Mouse (Mus musculus): ENCODE results near the gene Aarsd1.
A peak's percentile ranks its signal among the peaks of the same experiment; 100 is the strongest.
"Not testable (repeated sequence)": the region's sequence is repeated elsewhere in the genome, so short reads cannot be mapped to it uniquely, and the experiment has no call there.

The Aarsd1 gene

DNA sequence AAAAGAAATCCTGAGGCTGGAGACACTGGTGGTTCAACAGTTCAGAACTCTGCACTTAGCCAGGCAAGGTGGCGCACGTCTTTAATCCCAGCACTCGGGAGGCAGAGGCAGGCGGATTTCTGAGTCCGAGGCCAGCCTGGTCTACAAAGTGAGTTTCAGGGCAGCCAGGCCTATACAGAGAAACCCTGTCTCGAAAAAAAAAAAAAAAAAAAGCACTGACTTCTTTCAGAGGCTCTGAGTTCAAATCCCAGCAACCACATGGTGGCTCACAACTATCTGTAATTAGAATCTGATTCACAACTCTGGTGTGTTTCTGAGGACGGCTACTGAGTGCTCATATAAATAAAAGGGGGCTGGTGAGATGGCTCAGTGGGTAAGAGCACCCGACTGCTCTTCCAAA is 29.4 kb upstream of the Aarsd1 start:
- DNase-seq (ENCODE audit: low read depth) = not testable (repeated sequence)

DNA sequence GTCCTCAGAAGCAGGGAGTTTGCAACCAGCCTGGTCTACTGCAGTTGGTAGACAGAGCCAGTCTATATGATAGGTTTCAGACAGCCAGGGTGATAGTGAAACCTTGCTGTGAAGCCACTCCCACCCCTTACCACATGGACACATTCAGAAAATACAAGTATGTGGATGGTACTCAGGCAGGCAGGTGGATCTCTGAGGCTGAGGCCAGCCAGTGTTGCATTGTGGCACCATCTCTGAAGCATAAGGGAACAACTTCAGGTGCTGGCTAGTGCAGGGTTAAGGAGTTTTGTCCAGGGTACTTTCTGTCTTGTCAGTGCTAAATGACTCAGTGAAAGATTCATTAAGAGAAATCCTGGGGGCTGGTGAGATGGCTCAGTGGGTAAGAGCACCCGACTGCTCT is 28.9 kb upstream of the Aarsd1 start:
- DNase-seq (ENCODE audit: low read depth) = no peak

DNA sequence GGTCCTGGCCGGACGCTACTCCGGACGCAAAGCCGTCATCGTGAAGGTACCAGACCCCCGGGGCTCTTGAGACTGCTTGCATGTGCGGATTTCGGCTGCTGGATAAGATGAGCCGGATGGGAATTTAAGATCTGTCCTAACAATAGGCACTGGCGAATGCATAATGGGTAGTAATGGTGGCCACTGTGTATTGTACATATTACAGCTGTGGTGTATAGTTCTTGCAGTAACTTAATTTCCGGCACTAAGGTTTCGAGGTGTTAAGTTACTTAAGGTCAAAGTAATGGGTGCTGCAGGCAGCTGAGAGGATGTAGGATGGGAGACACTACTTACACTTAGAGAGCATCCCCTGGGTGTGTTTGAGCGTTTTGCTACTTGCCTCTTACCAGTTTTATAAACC is 25.3 kb upstream of the Aarsd1 start:
- DNase-seq (ENCODE audit: low read depth) = no peak

DNA sequence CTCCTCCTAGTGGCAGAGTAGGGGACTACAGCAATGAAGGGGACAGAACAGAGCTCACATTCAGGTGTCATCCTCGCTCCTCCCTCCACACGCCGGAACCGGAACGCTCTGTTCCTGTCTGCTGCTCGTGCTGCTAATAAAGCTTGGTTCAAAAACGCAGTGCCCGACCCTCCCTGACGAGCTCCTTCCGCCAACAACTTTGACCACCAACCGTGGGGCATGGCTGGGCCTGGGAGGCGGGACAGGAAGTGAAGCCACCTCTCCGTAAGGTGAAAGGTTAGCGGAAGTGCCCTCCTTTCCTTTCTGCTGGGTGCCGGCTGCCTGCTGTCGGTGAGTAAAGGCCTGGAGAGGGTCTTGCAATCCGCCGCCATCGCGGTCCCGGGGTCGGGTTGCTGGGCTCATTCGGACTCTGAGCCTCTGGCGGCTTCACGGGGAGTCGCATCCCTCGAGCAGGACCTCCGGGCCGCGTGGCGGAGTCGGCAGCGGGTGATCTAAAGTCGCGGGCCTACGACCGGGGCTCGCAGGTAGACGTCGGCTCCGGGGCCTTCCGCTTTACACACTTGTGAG is 24.8 kb upstream of the Aarsd1 start, which contains the start of gene Rpl27:
Gene Rpl27 (plus strand): TSS at position 172 of the 567 bp plus-strand sequence.
- peak; percentile 99 for DNase-seq (ENCODE audit: low read depth)

DNA sequence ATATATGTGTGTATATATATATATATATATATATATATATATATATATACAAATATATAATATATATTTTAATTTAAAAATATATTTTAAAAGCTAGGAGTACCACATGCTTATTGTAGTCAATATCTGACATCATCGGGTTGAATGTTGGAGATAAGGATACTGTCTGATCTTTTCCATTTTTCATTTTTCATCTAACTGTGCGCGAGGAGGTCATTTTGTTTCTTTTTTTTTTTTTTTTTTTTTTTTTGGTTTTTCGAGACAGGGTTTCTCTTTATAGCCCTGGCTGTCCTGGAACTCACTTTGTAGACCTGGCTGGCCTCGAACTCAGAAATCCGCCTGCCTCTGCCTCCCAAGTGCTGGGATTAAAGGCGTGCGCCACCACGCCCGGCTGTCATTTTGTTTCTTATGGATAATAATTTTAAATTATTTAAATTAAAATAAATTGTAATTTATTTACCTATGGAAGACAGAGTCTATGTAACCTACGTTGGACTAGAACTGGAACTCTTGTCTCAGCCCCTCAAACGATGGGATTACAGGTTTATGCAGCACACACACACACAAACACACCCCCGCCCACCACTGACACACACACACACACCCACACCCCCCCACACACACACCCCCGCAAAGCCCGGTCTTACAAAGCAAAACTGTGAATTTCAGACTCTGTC is 24.2 kb upstream of the Aarsd1 start:
- not testable (repeated sequence) for DNase-seq (ENCODE audit: low read depth)

DNA sequence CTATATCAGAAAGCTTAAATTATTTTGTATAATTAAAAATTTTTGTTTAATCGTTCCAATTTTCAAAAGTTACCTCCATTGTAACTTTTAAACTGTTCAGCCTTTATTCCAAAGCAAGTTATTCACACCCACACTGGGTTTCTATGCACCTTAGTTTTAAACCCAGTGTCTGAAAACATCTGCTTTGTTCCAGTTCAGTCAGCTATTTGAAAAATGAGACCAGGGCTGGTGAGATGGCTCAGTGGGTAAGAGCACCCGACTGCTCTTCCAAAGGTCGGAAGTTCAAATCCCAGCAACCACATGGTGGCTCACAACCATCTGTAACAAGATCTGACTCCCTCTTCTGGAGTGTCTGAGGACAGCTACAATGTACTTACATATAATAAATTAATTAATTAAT is 20.6 kb upstream of the Aarsd1 start:
- not testable (repeated sequence) for DNase-seq (ENCODE audit: low read depth)

DNA sequence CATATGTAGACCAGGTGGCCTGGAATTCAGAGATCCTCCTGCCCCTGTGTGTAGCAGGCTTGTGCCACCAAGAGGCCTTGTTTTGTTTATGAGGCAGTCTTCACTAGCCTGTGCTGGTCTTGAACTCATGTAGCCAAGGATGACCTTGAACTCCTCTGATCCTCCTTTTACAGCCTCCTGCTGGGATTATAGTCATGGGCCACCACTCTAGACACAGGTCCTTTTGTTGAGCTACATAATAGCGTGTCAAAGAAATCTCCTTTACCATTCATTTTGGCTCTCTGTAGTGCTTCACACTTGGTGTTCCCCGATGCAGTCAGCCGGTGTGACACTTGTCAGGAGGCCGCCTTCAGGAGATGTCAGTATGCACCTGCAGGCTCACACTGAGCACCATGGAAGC is 19.5 kb upstream of the Aarsd1 start:
- no peak for DNase-seq (ENCODE audit: low read depth)

DNA sequence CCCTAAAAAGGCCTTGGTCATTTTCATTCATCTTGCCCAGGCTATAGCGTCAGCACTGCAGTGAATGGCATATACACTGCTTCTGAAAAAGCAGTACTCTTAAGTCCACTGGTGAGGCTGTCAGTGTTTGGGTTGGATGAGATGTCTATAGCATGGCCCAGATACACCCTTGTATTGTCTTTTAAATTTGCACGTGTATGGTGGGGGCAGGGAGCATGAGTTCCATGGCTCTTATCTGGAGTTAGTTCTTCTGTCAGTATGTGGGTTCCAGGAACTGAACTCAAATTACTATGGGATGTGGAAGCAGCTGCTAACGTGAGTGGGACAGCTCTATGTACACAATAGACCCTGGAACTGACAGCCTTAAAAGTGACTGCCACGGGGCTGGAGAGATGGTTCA is 18.4 kb upstream of the Aarsd1 start:
- no peak for DNase-seq (ENCODE audit: low read depth)

DNA sequence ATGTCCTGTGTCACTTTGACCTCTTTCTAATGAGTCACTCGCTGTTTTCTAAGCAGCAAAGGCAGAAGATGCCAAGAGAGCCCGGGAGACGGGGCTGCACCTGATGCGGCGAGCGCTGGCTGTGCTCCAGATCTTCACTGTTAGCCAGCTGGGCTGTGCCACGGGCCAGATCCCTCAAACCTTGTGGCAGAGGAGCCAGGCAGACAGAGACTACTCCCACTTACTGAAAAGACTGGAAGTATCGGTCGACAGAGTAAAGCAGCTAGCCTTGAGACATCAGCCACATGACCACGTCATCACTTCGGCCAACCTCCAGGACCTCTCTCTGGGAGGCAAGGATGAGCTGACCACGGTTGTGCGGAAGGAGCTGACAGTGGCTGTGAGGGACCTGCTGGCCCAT is 16.0 kb upstream of the Aarsd1 start:
- DNase-seq (ENCODE audit: low read depth) = no peak

DNA sequence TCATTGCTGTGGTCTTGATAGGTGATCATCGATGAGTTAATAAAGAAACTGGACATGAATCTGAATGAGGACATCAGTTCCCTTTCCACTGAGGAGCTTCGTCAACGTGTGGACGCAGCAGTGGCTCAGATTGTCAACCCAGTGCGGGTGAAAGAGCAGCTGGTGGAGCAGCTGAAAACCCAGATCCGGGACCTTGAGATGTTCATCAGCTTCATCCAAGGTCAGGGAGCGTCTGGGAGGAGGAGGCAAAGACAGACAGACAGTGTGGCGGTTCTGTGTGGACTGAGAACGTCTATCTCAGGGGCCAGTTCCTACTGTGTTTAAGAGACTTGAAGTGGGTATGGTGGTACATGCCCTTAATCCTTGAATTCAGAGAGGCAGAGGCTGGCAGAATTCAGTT is 13.9 kb upstream of the Aarsd1 start:
- no peak for DNase-seq (ENCODE audit: low read depth)

DNA sequence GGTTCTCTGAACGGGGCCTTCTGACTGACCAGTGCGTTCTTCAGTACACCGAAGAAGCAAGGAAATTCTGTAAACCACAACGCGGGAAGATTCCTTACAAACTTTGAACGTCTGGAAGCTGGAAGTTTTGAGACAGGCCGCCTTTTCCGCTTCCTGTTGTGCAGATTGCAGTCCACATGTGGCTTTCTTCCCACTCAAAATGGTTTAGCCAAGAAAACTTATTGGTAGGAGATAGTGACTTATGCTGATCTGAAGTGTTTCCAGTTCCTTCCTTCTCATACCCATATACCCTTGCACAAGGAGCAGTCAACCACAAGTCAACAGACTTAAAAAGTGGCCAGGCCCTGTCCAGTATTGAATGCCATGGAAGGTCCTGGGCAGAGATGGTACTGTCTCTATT is 8.8 kb upstream of the Aarsd1 start:
- no peak for DNase-seq (ENCODE audit: low read depth)

DNA sequence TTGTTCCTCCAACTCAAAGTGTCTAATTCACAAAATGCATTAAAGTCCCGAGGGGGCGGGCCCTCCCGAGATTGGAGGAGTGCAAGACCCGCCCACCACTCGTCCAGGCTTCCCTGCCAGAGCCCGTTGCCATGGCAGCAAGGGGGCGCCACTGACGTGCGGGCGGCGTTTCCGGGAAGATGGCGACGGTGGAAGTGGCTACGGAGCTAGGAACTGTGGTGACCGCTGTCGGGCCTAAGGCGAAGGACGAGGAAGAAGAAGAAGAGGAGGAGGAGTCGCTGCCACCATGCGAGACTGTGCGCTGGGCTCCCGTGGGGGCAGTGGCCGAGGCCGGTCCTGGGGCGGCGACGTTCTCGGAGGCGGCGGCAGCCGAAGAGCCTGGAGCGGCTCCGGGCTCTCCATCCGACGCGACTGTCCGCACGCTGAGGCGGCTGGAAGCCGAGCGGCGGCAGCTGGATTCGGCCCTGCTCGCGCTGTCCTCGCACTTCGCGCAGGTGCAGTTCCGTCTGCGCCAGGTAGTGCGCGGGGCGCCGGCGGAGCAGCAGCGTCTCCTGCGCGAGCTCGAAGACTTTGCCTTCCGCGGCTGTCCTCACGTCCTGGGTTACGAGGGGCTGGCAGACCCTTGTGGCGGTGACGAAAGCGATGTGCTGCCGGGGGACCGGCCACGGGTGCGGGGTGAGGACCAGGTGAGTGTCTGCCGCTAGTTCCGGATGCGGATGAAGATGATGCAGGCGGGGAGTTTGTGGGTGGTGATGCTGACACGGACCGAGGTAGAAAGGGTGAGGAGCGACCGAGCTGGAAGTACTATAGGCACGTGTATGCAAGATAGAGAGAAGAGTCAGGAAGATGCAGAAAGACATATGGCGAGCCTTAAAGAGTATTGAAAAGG is 7.8 kb upstream of the Aarsd1 start, which contains the start of the genes Rundc1 and Ptges3l:
Gene Rundc1 (plus strand): TSS at position 161 of the 889 bp plus-strand sequence.
Gene Ptges3l (minus strand): TSS at position 409 of the 889 bp plus-strand sequence.
- DNase-seq (ENCODE audit: low read depth) = peak; percentile 97

DNA sequence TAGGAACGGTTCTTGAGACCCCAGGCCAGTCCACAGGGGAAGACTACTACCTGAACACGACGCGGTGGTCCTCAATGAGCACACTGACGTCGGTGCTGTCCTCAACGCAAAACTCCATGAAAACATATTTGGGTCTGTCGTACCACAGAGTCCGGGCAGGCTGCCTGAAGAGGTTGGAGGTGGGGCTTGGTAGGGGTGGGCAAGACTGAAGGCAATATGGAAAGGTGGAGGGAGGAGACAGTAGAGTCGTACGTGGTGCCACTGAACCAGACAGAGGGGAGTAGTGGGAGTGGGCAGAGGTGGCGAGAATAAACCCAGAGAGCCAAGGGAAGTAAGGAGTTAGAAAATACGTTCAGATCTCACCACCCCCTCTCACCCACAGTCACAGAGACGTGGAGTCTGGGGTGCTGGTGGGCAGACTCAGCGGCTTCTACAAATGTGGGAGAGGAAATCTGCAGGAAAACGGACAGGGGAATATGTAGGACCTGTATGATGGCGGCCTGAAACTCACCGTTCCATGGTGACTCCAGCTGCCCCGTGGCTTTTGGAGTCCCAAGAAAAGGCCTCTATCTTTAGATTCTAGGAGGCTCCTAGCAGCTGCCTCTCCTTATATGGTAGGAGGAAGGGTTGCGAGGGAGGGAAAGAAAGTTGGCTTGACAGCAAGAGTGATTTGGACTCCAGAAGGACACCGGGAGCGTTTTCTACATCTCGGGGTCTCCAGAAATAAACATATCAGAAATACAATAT is 6.9 kb upstream of the Aarsd1 start, which contains the start of gene Gm27029:
Gene Gm27029 (minus strand): TSS at position 692 of the 747 bp plus-strand sequence.
- no peak for DNase-seq (ENCODE audit: low read depth)

DNA sequence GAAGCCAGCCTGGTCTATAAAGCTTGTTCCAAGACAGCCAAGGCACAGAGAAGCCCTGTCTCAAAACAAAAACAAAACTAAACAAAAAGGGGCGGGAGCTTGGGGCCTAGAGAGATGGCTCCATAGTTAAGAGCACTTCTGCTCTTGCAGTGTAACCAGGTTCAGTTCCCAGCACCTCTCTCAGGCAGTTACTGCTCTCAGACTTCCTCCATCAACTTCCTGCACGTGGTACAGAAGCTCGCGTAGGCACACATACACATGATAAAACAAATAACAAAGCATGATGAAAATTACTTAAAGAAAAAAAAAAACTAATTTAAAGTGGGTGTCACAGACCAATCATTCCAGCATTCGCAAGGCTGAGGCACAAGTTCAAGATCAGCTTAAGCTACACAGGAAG is 2.7 kb upstream of the Aarsd1 start:
- DNase-seq (ENCODE audit: low read depth) = no peak

DNA sequence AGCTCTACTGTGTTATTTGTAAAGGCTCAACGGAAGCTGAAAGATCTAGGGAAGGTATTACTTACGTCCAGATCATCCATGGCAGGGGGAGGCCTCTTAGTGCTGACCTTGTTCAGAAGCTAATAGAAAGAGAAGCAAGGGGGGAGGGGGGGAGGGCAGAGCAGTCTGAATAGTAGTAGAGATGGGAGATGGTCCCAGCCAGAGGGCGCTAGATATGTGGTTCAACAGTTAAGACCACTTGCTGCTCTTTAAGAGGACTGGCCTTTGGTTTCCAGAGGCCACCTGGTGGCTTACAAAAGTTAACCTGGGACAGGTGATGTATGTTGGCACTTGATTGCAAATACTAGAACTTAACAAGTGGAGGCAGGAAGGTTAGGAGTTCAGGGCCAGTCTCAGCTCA is 2.2 kb upstream of the Aarsd1 start:
- DNase-seq (ENCODE audit: low read depth) = no peak

DNA sequence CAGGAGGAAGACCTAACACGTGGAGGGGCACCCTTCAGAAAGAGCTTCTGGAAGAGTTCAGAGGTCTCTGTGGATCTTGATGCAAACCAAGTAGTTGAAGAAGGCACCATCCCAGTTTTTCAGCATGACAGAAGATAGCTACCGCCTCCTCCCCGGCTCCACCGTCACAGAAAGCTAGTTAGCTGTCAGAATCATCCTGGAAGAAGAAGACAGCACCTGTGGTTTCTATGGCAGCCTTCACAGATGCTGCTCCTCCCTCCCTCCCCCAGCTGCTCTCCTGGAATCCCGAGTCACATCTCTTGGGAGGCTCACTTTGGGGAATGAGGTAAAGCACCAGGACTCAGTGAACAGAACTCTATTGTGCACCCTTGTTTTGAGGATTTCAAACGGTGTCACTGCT is 1.6 kb upstream of the Aarsd1 start:
- DNase-seq (ENCODE audit: low read depth) = no peak

DNA sequence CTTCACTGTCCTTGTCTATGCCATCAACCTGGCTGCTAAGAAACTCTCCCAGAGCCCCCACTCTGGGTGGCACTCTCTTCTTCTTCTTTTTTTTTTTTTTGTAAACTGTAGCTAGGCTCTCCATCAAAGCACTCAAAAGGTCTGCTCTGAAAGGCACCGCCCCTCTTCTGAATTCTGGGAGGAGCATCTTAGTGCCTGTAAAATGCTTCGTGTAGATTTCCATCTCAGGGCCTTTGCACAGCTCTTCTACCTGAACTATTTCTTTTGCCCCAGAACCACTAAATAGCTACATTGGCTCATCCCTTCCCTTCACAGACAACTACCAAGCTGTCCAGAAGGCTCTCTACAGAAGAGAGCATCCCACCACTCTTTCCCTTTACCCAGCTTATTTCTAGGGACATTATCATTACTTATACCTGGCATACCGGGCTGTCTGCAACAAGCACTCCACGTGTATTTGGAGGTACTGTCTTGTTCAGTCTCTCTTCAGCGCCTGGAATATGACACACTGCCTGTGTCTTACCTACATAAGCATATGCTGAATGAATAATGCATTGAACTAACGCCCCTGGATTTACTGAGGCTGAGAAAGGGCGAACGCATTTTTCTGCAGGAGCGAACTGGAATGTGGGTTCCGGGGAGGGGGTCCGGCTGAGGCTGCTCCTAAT is 848 bp downstream of the Aarsd1 start:
- DNase-seq (ENCODE audit: low read depth) = peak; percentile 51

DNA sequence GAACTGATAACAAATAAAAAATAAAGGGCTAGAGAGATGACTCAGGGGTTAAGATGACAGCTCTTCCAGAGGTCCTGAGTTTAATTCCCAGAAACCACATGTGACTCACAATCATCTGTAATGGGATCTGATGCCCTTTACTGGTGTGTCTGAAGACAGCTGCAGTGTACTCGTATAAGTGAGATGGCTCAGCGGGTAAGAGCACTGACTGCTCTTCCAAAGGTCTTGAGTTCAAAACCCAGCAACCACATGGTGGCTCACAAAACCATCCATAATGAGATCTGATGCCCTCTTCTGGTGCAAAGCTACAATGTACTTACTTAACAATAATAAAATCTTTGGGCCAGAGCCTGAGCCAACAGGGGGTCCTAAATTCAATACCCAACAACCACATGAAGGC is 2.1 kb downstream of the Aarsd1 start:
- no peak for DNase-seq (ENCODE audit: low read depth)

DNA sequence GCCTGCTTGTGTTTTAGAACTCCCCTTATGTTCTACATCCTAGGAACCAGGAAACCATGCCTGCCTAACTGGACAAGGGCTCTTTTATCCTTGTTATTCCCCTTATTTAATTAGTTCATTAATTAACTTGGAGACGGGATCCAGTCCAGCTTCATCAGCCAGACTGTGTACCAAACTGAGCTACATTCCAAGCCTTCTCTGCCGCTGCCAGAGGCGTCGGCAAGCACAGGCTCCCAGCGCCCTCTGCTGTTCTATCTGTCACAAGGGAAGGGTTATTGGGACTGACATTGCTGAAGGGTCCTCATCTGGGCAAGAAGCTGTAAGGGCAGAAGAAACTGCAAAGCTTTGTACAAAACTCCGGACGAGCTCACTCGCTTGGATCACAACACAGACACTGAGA is 22.3 kb downstream of the Aarsd1 start:
- peak; percentile 59 for DNase-seq (ENCODE audit: low read depth)

DNA sequence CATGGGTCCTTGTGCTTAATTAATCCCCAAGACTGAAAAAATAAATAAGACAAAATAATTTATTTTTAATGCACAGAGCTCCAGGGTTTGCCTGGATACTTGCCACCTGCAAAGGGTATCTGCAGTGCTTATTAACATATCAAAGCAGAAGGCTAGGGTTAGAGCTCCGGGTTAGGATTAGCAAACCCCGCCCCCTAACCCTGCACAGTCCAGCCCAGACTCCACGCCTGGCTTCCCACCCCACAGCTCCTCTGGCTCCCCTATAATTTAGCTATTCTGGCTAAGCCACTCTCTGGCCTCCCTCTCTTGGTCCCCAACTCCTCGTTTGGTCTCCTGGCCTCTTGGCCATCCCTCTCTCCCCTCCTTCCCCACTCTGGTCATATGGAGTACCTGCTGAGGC is 35.6 kb downstream of the Aarsd1 start:
- DNase-seq (ENCODE audit: low read depth) = no peak

DNA sequence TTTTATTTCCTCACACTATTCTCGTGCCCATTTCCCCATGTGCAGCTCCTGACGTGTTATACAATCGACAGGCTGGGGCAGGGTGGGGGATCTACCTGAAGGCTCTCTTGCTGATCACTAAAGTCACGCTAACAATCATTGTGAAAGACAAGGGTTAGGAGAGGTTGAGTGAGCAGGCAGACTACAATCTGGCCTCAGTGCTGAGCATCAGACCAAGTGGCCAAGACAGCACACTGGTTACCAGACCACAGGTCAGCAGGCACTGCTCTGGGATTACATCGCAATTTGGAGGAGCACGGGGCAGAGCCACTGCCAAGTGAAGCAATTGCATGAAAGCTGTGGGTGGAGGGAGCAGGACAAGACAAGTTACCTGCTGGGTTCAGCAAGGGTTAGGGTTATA is 38.5 kb downstream of the Aarsd1 start:
- DNase-seq (ENCODE audit: low read depth) = no peak

DNA sequence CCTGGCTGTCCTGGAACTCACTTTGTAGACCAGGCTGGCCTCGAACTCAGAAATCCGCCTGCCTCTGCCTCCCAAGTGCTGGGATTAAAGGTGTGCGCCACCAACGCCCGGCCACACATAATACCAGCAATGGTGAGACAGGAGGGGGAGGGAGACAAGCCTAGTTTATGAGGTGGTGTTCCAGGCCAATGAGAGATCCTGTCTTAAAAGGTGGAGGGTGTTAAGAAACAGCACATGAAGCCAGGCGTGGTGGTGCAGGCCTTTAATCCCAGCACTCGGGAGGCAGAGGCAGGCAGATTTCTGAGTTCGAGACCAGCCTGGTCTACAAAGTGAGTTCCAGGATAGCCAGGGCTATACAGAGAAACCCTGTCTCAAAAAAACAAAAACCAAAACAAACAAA is 39.2 kb downstream of the Aarsd1 start:
- DNase-seq (ENCODE audit: low read depth) = not testable (repeated sequence)

All from naive thymus-derived CD4-positive, alpha-beta T cell, adult 2 months (primary cell).